Mouse (Mus musculus) heart, embryonic 11.5 days (tissue): ENCODE data around the gene Rhobtb3. TPM values are rescaled to one million over a fixed set of nuclear protein-coding genes. Genes with fewer than 3 reads are reported as not detected.

Experiments used
- ATAC-seq: fragments of 200-750 bp; cut with Nextera tagmentation; replicated peaks from 2 replicates; pipeline ENCODE4 v1.8.0; 2017; ENCODE audit warnings: moderate library complexity; ENCODE audit not compliant: insufficient number of reproducible peaks, low FRiP score, low TSS enrichment
- H3K27ac ChIP-seq: fragments of 300-500 bp; sonication (generic); 2 replicates; pipeline ENCODE4 v1.5.1; 2014; ENCODE audit warnings: mild to moderate bottlenecking, low read depth, low read length
- H3K27me3 ChIP-seq: fragments of 300-500 bp; sonication (generic); 2 replicates; pipeline ENCODE4 v1.6.1; 2014; ENCODE audit warnings: mild to moderate bottlenecking, low read length, mixed read lengths; ENCODE audit not compliant: control insufficient read depth, insufficient read depth
- H3K36me3 ChIP-seq: fragments of 300-500 bp; sonication (generic); 2 replicates; pipeline ENCODE4 v1.6.1; 2014; ENCODE audit warnings: mild to moderate bottlenecking, low read length, moderate library complexity, mixed read lengths; ENCODE audit not compliant: control insufficient read depth, insufficient read depth
- H3K4me1 ChIP-seq: fragments of 300-500 bp; sonication (generic); 2 replicates; pipeline ENCODE4 v1.6.1; 2014; ENCODE audit warnings: low read length; ENCODE audit not compliant: control insufficient read depth, insufficient read depth
- H3K4me2 ChIP-seq: fragments of 300-500 bp; sonication (generic); 2 replicates; pipeline ENCODE4 v1.6.1; 2014; ENCODE audit warnings: mild to moderate bottlenecking, moderate library complexity
- H3K4me3 ChIP-seq: fragments of 300-500 bp; sonication (generic); 2 replicates; pipeline ENCODE4 v1.5.1; 2014; ENCODE audit warnings: low read depth, low read length
- H3K9ac ChIP-seq: fragments of 300-500 bp; sonication (generic); 2 replicates; pipeline ENCODE4 v1.6.1; 2014; ENCODE audit warnings: mild to moderate bottlenecking, low read depth, low read length, moderate library complexity
- H3K9me3 ChIP-seq: fragments of 300-500 bp; sonication (generic); replicated peaks from 2 replicates; pipeline ENCODE4 v1.6.1; 2016; ENCODE audit warnings: low read length; ENCODE audit not compliant: control insufficient read depth
- WGBS: fragments of 180-500 bp; shearing (Covaris S2); extraction: QIAGEN DNeasy Blood & Tissue Kit; methylation state at CpG from one replicate; pipeline ENCODE4 v1.1.7; 2014; ENCODE audit not compliant: insufficient replicate concordance; 5-methylcytosine and 5-hydroxymethylcytosine counted together
- polyA plus RNA-seq: library from polyadenylated mRNA; unstranded; fragments of >200 nt; fragmentation: Nextera tagmentation; extraction: Ambion mirVana; gene quantifications from 2 replicates; pipeline ENCODE4 v1.2.1, GENCODE M21; 2014

The Rhobtb3 gene
- polyA plus RNA-seq, 1 experiment from 2014 or later: 27.4 TPM

- Histone ChIP-seq H3K4me1 (no peaks in the 10 kb centered on the region; the same call in 1 of the 2 replicates), H3K27ac (no peak overlapping the region), H3K9ac (no peak overlapping the region), H3K4me2 (no peak overlapping the region), H3K27me3 (no peaks in the 10 kb centered on the region), H3K9me3 (no peaks in the 10 kb centered on the region), H3K36me3 (no peaks in the 10 kb centered on the region), H3K4me3 (no peak overlapping the region)
- no peak for ATAC-seq
- WGBS: 83% methylated on average over 6 of the region's 6 CpGs
These were observed 96.7 kb downstream of the Rhobtb3 start for GRCm38 (mm10) chr13:75847027-75847426.

GRCm38 (mm10) chr13:75845519-75846166 lies 98.1 kb downstream of the Rhobtb3 start:
- Histone ChIP-seq H3K36me3 (no peaks in the 10 kb centered on the region), H3K27me3 (no peaks in the 10 kb centered on the region), H3K4me1 (peaks cover 10% of the 10 kb centered on the region), H3K4me3 (no peak overlapping the region), H3K9ac (no peak overlapping the region), H3K4me2 (no peak overlapping the region), H3K27ac (no peak overlapping the region), H3K9me3 (no peaks in the 10 kb centered on the region)
- ATAC-seq: no peak
- 60% methylated on average over 4 of the region's 4 CpGs for WGBS

GRCm38 (mm10) chr13:75844833-75845518 lies 98.7 kb downstream of the Rhobtb3 start:
- no peak overlapping the region for H3K27ac ChIP-seq
- 86% methylated on average over 2 of the region's 2 CpGs for WGBS
- no peaks in the 10 kb centered on the region for H3K36me3 ChIP-seq
- H3K9ac ChIP-seq: no peak overlapping the region
- H3K9me3 ChIP-seq: no peaks in the 10 kb centered on the region
- H3K4me3 ChIP-seq: no peak overlapping the region
- H3K27me3 ChIP-seq: no peaks in the 10 kb centered on the region
- ATAC-seq: no peak
- H3K4me2 ChIP-seq: no peak overlapping the region
- H3K4me1 ChIP-seq: peaks cover 11% of the 10 kb centered on the region

- Histone ChIP-seq H3K36me3 (no peaks in the 10 kb centered on the region), H3K27me3 (no peaks in the 10 kb centered on the region), H3K4me3 (no peak overlapping the region), H3K4me1 (peaks cover 14% of the 10 kb centered on the region), H3K9ac (no peak overlapping the region), H3K4me2 (no peak overlapping the region), H3K9me3 (no peaks in the 10 kb centered on the region), H3K27ac (no peak overlapping the region)
- WGBS: 79% methylated on average over 8 of the region's 8 CpGs
- ATAC-seq: no peak
These were observed 99.6 kb downstream of the Rhobtb3 start for GRCm38 (mm10) chr13:75843993-75844683.

- H3K27me3 ChIP-seq: no peaks in the 10 kb centered on the region
- H3K9me3 ChIP-seq: no peaks in the 10 kb centered on the region
- no peak overlapping the region for H3K9ac ChIP-seq
- ATAC-seq: no peak
- no peak overlapping the region for H3K4me2 ChIP-seq
- 96% methylated on average over 5 of the region's 5 CpGs for WGBS
- H3K36me3 ChIP-seq: no peaks in the 10 kb centered on the region
- H3K4me1 ChIP-seq: peaks cover 14% of the 10 kb centered on the region
- no peak overlapping the region for H3K4me3 ChIP-seq
- no peak overlapping the region for H3K27ac ChIP-seq
These were observed 100.4 kb downstream of the Rhobtb3 start for GRCm38 (mm10) chr13:75843331-75843730.

DNA sequence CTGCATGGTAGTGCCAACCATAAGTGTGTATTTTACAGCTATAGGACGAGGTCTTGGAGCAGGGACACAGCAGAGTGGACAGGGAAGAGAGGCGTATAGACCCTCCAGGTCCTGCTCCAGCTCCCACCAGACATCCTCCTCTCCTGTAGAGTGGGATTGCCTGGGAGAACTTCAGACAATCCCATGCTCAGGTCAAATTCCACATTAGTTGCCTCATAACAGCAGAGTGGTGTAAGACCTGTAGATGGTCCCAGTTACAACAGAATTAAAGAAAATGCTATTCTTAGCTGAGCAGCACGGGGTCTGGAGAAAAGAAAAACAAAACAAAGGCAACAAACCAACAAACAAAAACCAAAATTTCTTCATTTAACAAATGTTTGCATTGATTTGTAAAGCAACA lies 101.8 kb downstream of the Rhobtb3 start:
- no peak for ATAC-seq

GRCm38 (mm10) chr13:75840752-75841285 lies 102.9 kb downstream of the Rhobtb3 start:
- H3K27ac ChIP-seq: peak overlapping the region; percentile 86; the same call in 1 of the 2 replicates

More for the DNA sequence above, 101.8 kb downstream of the Rhobtb3 start:
- Histone ChIP-seq H3K4me2 (peak overlapping the region; percentile 53), H3K27ac (no peak overlapping the region), H3K4me1 (peaks cover 14% of the 10 kb centered on the region), H3K9ac (no peak overlapping the region), H3K27me3 (no peaks in the 10 kb centered on the region), H3K36me3 (no peaks in the 10 kb centered on the region), H3K9me3 (no peaks in the 10 kb centered on the region), H3K4me3 (no peak overlapping the region)
- WGBS: 75% methylated on average over 3 of the region's 3 CpGs

DNA sequence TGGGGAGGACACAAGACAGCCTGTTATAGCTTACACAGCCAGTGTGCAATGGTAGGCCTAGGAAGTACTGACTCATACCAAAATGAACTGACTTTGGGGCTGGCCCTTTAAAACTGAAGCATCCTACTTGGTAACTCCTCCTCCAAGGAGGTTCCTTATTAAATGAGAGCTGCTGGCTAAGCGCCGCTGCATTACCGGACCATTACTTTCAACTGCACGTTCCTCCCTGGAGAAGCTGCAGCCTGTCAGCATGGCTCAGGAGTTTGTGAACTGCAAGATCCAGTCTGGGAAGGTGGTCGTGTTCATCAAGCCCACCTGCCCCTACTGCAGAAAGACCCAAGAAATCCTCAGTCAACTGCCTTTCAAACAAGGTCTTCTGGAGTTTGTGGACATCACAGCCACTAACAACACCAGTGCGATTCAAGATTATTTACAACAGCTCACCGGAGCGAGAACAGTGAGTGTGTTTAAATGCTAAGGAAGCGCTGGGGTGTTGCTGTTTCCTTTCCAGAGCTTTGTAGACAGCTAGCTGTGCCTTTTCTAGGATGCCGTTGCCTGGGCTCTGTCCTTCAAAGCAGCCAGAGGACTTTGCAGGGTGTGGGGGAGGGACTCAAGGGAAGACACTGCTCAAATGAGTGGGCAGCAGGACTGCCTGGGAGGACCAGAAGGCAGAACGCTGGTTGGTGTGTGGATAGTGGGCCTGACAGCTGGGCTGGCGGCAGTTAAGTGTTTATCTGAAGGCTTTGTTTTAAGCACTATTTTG lies 103.8 kb downstream of the Rhobtb3 start, which contains the start of gene Glrx:
Gene Glrx (plus strand): TSS at position 150 of the 763 bp plus-strand sequence.
- Histone ChIP-seq H3K9ac (peak within 1 kb of the TSS; percentile 79), H3K4me1 (peaks cover 14% of the 10 kb centered on the region), H3K9me3 (no peaks in the 10 kb centered on the region), H3K27me3 (no peaks in the 10 kb centered on the region), H3K36me3 (no peaks in the 10 kb centered on the region), H3K27ac (peak within 1 kb of the TSS; percentile 86), H3K4me3 (peak within 1 kb of the TSS; percentile 61), H3K4me2 (peak within 1 kb of the TSS; percentile 53)
- 2% methylated on average over 12 of the region's 12 CpGs for WGBS
- peak; percentile 83 for ATAC-seq

More at GRCm38 (mm10) chr13:75840752-75841285, 102.9 kb downstream of the Rhobtb3 start:
- 56% methylated on average over 6 of the region's 6 CpGs for WGBS
- Histone ChIP-seq H3K4me1 (peaks cover 14% of the 10 kb centered on the region), H3K9me3 (no peaks in the 10 kb centered on the region), H3K27me3 (no peaks in the 10 kb centered on the region), H3K4me2 (peak overlapping the region; percentile 53), H3K9ac (peak overlapping the region; percentile 79), H3K4me3 (peak overlapping the region; percentile 61), H3K36me3 (no peaks in the 10 kb centered on the region)
- ATAC-seq: no peak
